Mouse (Mus musculus): ENCODE data around the gene Rpe.

Gene Rpe

DNA sequence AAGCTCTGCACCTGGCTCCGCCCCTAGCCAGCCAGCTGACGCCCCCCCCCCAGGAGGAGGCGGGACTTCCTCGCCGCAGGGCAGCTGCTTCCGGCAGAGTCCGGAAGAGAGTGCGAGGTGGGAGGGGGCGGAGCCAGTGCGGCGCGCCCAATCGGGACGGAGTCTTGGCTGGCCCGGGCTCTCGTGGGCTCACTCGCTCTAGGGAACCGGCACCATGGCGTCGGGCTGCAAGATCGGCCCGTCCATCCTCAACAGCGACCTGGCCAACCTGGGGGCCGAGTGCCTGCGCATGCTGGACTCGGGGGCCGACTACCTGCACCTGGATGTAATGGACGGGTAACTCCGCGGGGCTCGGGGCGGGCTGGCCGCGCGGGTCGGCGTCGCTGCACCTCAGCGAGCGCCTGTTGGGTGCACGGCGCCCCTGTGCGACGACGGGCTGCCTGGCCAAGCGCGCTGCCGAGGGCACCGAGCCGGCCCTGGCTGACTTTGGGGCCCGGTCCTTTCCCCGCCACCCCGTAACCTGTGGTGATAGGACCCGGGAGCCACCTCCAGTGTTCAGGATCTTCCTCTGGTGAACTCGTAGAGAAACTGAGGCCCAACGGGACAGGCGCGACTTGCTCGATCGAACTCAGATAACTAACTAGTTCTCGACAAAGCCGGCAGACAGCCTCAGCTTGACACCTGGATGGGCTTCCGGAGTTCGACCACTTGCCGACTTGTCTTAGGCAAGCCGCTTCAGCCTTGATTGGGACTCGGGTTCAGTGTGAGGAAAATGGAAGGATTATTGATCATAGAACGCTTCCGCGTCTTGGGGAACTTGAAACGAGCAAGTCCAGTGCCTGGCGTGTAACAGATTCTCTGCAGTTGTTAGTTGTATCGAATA lies at the start of gene Rpe:
Gene Rpe (plus strand): TSS at position 139 of the 883 bp plus-strand sequence.
- no peak for TF ChIP-seq GATA4 (IDR thresholded peaks at IDR 0.05; ENCODE audit: insufficient replicate concordance, low read length)

DNA sequence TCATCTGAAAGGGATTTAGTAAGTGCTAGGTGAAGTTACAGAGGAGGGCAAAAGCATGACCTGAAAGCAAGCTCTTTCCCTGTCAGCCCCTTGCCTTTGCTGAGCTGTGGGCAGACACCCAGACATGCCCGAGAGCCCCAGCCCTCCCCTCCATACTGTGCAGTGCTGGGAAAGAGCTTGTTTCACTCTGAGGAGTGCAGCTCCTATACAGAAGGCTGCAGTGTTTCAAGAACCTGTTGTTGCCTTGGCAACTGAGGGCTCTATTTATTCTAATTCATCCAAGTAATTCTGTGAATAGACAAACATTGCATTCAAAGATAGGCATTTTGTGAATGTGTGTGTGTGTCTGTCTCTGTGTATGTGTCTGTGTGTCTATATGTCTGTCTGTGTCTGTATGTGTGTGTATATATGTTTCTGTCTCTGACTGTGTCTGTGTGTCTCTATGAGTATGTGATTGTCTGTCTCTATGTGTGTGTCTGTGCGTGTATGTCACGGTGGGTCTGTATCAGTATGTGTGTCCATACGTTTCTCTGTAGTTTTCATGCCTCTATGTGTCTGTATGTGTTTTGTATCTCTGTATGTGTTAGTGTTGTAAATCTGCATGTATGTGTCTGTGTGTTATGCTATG lies 45.4 kb upstream of the Rpe start:
- TF ChIP-seq GATA4 (IDR thresholded peaks at IDR 0.05; ENCODE audit: insufficient replicate concordance, low read length): no peak

DNA sequence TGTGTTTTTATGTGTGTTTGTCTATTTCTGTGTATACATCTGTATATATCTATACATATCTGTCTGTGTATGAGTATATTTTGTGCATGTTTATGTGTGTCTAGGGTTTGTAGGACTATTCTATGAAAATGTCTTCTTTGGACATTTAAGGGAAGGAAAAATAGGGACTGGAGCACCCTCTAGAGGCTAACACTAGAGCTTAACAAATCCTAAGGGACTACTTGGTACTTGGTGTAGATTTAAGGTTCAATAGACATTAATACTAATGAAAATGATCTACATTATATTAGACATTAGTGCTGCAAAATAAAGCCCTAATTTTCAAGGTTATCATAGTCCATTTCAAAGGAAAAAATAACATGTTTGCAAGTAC lies 44.9 kb upstream of the Rpe start:
- TF ChIP-seq GATA4 (IDR thresholded peaks at IDR 0.05; ENCODE audit: insufficient replicate concordance, low read length): no peak

DNA sequence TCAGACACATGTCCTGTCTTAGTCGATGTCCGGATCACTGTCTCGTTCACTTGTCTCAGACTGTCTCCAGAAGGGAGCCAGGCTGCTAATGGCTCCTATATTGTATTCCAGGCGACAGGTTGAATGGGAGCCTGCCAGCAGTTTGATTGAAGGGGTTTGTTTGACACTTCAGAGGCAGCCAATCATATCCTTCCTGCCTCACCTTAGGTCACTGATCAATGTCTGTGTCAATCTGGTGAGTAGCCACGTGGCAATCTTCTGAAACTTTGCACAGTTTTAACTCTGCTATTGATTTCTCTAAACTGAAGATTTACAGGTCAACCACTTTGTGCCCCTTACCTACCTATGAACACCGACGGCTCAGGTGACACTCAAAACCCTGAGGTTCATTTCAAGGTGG lies 29.2 kb upstream of the Rpe start:
- TF ChIP-seq GATA4 (IDR thresholded peaks at IDR 0.05; ENCODE audit: insufficient replicate concordance, low read length): no peak

DNA sequence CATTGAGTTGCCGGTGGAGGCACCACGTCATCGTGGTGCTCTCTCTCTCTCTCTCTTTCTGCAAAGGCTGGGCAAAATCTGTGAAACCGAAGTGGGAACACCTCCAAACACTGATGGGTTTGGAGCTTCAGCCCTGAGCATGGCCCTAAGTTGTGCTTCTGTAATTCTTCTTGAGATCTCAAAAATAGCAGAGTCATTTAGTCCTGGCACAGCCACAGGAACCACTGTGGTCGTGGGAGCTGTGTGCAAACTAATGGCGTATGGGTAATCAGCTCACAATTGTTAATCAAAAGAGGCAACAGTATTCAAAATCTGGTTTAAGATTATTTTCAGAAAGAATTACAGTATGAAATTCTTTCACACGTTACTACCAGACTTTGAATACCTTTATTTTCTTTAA lies 27.8 kb upstream of the Rpe start:
- TF ChIP-seq GATA4 (IDR thresholded peaks at IDR 0.05; ENCODE audit: insufficient replicate concordance, low read length): no peak

DNA sequence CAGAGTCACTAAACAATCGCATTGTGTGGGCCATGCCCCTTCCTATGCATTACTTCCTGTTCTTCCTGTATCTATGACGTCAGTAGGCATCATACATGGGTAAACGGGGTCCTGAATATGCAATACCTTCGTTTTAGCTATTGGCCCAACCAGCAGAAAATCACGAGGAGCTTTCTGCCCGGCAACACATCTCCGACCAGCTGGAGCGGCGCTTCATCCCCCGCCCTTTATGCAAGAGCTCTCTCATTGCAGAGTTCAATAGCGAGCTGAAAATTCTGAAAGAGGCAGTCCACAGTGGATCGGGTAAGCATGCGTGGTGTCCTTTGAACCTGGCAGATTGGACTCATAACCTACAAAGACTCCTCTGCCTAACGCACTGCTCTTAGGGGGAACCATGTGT lies 22.7 kb upstream of the Rpe start:
- TF ChIP-seq GATA4 (IDR thresholded peaks at IDR 0.05; ENCODE audit: insufficient replicate concordance, low read length): no peak

DNA sequence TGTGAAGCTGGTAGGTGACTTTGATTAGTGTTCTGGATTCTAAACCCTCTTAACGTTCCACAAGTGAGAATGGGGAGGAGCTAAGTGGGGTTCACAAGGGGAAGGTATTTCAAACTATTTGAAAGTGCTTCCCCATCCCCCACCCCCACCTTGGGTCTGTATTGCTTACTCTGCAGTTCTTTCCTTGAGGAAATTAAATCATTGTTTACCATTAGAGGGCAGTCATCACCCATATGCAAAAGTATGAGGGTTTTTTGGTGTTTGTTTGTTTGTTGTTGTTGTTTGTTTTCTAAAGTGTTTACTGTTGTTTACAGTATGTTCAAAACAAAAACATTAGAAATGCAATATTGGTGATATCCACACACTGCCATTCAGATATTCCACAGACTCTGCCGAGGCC lies 22.0 kb upstream of the Rpe start:
- TF ChIP-seq GATA4 (IDR thresholded peaks at IDR 0.05; ENCODE audit: insufficient replicate concordance, low read length): no peak

DNA sequence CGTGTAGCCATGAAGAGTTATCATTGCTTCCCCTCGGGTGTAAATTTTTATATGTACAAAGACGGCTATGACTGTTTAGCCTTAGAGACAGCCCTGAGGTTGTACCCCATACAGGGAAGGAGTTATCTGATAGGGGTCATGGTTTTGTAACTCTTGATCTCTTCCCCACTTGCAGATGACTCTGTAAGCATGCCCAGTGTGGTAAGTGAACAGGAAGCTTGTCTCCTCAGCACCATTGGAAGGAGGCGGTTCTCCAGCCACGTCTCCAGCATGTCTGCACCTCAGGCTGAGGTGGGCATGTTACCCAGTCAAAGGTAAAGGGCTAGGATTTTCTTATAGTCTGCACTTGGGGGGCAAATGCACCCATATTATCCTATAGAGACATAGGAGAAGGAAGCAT lies 17.7 kb upstream of the Rpe start:
- no peak for TF ChIP-seq GATA4 (IDR thresholded peaks at IDR 0.05; ENCODE audit: insufficient replicate concordance, low read length)

DNA sequence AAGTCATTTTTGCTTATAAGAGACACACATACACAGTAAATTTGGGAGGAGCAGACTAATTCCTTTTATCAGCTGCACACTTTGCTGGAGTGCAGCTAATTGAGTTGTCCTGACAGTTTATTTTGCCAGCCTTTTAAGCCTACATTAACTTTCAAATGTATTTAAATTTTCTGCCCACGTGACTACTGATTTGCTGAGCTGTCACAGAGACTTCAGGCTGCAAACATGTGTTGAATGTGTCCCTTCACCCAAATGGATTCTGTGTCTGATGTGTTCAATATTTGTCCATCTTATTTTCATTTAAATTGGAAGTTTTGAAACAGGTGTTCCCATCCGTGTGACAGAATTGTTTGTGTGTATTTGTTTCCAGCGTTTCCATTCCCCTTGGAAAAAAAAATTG lies 8.9 kb upstream of the Rpe start:
- no peak for TF ChIP-seq GATA4 (IDR thresholded peaks at IDR 0.05; ENCODE audit: insufficient replicate concordance, low read length)

DNA sequence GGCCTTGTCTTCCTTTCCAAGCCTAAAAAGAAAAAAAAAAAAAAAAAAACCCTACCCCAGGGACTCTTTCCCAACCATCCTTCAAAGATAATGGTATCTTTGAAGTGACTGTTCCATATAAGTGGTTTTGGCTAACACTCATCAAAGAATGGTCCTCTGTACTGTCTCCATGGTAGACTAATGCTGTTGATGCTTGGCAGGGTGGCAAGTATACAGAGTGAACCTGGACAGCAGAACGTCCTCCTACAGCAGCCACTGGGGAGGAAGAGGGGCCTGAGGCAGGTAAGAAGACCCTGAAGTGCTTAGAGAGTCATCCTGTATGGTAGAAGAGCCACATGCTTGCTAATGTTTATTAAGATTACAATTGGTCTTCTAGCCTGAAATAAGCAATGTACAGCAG lies 8.3 kb upstream of the Rpe start:
- no peak for TF ChIP-seq GATA4 (IDR thresholded peaks at IDR 0.05; ENCODE audit: insufficient replicate concordance, low read length)

DNA sequence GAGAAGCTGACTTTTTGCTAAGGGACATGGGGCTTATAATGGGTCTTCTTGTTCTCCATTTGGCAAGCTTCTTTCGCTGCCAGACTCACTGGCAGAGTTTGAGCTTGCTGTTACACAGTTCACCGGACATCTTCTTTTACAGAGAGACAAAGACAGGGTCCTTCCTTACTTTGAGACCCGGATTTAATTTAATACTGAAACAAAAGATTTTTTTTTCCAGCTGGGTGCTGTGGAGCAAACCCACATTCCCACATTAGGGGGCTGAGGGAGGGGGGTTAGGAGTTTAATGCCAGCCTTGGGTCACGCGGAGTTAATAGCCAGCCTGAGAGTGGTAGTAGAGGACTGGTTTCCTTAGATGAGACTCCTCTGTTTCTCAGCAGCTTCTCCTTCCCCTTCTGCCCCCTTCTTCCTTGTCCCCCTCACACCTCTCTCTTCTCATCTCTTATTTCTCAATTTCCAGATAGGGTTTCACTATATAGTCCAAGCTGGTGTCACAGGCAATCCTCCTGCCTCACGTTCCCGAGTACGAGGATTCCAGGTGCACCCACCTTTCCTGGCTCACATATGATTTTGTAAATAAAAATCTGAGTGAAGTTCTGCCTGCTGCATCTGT lies 7.7 kb upstream of the Rpe start:
- no peak for TF ChIP-seq GATA4 (IDR thresholded peaks at IDR 0.05; ENCODE audit: insufficient replicate concordance, low read length)

DNA sequence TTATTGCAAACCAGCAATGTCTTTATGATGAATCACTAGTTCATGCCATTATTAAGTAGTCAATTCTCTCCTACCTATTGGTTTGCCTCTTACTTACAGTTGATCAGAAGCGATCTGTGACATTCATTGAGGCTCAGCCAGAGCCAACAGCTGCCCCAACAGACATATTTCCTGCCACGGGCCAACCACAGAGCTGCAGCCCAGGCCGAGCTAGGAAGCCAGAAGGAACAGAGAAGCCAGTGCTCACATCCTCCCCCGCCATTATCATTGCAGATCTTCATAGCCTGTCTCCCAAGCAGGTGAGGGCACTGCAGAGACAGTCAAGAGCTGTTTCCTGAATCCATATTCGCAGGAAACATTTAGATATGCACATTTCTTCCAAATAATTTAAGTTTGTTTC lies 6.4 kb upstream of the Rpe start:
- TF ChIP-seq GATA4 (IDR thresholded peaks at IDR 0.05; ENCODE audit: insufficient replicate concordance, low read length): no peak

DNA sequence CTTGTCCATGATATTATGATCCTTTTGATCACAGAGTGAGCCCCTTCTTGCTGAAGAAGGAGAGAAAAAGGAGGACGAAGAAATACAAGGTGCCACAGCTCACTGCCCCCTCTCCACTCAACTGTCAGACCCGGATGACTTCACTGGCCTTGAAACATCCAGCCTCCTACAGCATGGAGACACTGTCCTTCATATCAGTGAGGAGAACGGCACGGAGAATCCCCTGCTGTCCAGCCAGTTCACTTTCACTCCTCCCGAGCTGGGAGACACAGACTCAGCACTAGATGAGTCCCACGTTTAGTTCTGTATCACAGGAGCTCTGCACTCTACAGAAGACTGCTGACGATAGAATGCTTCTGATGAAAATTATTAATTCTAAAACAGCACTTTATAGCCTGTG lies 5.3 kb upstream of the Rpe start:
- TF ChIP-seq GATA4 (IDR thresholded peaks at IDR 0.05; ENCODE audit: insufficient replicate concordance, low read length): no peak

DNA sequence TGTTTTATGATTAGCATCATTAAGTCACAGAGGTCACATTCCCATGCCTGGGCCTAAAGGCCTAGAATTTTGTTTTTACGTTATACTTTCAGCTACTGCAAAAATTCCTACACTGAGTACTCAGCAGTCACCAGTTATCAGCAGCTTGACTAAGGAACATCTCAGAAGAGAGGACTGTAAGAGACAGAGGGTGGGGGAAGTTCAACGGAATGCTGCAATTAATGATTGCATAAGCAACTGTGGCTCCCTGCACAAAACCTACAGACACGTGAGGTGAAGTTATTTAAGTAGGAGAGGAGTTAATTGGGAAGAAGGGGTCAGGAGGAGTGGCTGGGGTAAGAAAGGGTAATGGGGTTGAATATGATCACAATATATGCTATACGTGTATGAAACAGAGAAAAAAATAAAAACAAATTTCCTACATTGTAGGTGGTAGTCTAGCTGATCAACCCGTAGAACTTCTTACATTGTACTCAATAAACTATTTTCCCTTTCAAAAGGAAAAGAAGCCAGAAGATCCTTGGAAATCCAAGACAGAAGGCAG lies 410 bp upstream of the Rpe start:
- TF ChIP-seq GATA4 (IDR thresholded peaks at IDR 0.05; ENCODE audit: insufficient replicate concordance, low read length): no peak

DNA sequence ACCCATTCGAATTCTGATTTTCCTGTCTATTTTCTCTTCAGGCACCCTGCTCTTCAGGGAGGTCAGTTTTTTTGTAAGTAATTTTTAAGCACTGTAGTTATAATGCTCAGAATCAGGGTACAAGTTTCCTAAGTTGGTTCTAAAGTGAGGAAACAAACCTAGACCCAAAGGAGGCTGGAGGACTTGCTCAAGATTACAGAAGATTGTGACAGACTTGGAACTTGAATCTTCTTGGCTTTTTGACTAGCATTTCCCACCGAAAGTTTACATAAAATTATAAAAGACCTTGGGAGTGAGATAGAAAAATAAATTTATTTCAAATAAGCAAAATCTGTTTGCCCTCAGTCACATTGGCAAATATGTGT lies 927 bp downstream of the Rpe start:
- no peak for TF ChIP-seq GATA4 (IDR thresholded peaks at IDR 0.05; ENCODE audit: insufficient replicate concordance, low read length)

All from liver, adult (tissue).